Mouse (Mus musculus): ENCODE data around the gene Ctnnb1. TPM values are rescaled to one million over a fixed set of nuclear protein-coding genes. Genes with fewer than 3 reads are reported as not detected.

Gene Ctnnb1
- total RNA-seq, 2 experiments from 2014 or later = 590 to 599 TPM

- DNase-seq (ENCODE audit: low spot score in 2 of 2) = peak in 1 of 2 experiments; percentile 6
- intact Hi-C loops (cut with DNase I) = no loop called here
These were observed 61.0 kb downstream of the Ctnnb1 start for GRCm38 (mm10) chr9:120989806-120990700.

- no peak for DNase-seq (ENCODE audit: low spot score in 2 of 2)
- intact Hi-C loops (cut with DNase I) = no loop called here
These were observed 62.8 kb downstream of the Ctnnb1 start for GRCm38 (mm10) chr9:120991801-120992200.

- no peak for DNase-seq (ENCODE audit: low spot score in 2 of 2)
- intact Hi-C loops (cut with DNase I) = no loop called here
These were observed 64.0 kb downstream of the Ctnnb1 start for GRCm38 (mm10) chr9:120993004-120993403.

- no peak for DNase-seq (ENCODE audit: low spot score in 2 of 2)
- intact Hi-C loops (cut with DNase I) = no loop called here
These were observed 65.5 kb downstream of the Ctnnb1 start for GRCm38 (mm10) chr9:120994223-120995155.

- DNase-seq (ENCODE audit: low spot score in 2 of 2) = peak in 1 of 2 experiments; percentile 42
- intact Hi-C loops (cut with DNase I) = no loop called here
These were observed 69.7 kb downstream of the Ctnnb1 start for GRCm38 (mm10) chr9:120998696-120999095.

GRCm38 (mm10) chr9:121000641-121001320 lies 71.8 kb downstream of the Ctnnb1 start:
- intact Hi-C loops (cut with DNase I) = no loop called here
- DNase-seq (ENCODE audit: low spot score in 2 of 2) = peak; percentile 47 to 71

GRCm38 (mm10) chr9:121001681-121002540 lies 72.9 kb downstream of the Ctnnb1 start:
- intact Hi-C loops (cut with DNase I) = no loop called here
- peak in 1 of 2 experiments; percentile 9 for DNase-seq (ENCODE audit: low spot score in 2 of 2)

GRCm38 (mm10) chr9:121005961-121006360 lies 76.9 kb downstream of the Ctnnb1 start:
- intact Hi-C loops (cut with DNase I) = no loop called here

More at GRCm38 (mm10) chr9:121005961-121006360, 76.9 kb downstream of the Ctnnb1 start:
- peak in 1 of 2 experiments; percentile 16 for DNase-seq (ENCODE audit: low spot score in 2 of 2)

Small RNA genes lying within 50 kb of the gene (microRNA-seq; reads per million reads assigned to microRNA genes)
- gene Mir7090 = 0.50 to 0.67 reads per million in 2 experiments

All from left cerebral cortex, postnatal 25 days (tissue).